Mouse (Mus musculus) ES-Bruce4 (cell line): Measurements from ENCODE around the gene Sf3b1.

Source experiments
- CTCF ChIP-seq: IDR thresholded peaks from one replicate; pipeline ENCODE4 v1.8.1; 2011; ENCODE audit warnings: low read depth, low read length
- EP300 ChIP-seq: IDR thresholded peaks from 2 replicates; pipeline ENCODE4 v1.6.1; 2011; ENCODE audit warnings: low read depth, low read length; ENCODE audit not compliant: insufficient read depth
- POLR2A ChIP-seq: IDR thresholded peaks from one replicate; pipeline ENCODE4 v1.8.1; 2011; ENCODE audit warnings: low read length; ENCODE audit not compliant: insufficient read depth

- TF ChIP-seq CTCF: no peak
- no peak for TF ChIP-seq POLR2A
- no peak for TF ChIP-seq EP300
These were observed 41.5 kb downstream of the Sf3b1 start for GRCm38 (mm10) chr1:54985831-54986230.
